Mouse (Mus musculus): Measurements from ENCODE around the gene Pald1.

- no peak for TF ChIP-seq POLR2A (IDR thresholded peaks at IDR 0.05; ENCODE audit: borderline replicate concordance, extremely low read depth, insufficient read depth, insufficient read length, poor library complexity, severe bottlenecking)
- TF ChIP-seq CTCF (IDR thresholded peaks at IDR 0.05; ENCODE audit: borderline replicate concordance, extremely low read depth, insufficient read depth, insufficient read length) = no peak
Measured at GRCm38 (mm10) chr10:61290479-61290878, 92.9 kb downstream of the Pald1 start.

Data from brain, embryonic 14.5 days (tissue).